Mouse (Mus musculus) ES-E14 (cell line): ENCODE data around the gene Zdhhc15. TPM values are rescaled to one million over a fixed set of nuclear protein-coding genes. Genes with fewer than 3 reads are reported as not detected.
"Not testable (repeated sequence)": the region's sequence is repeated elsewhere in the genome, so short reads cannot be mapped to it uniquely, and the experiment has no call there.

Experiments
- DNase-seq: peaks from one replicate; pipeline ENCODE4 v3.0.0-alpha.2; 2013; ENCODE audit warnings: low read depth, low spot score
- H3K27ac ChIP-seq: 2 replicates; pipeline ENCODE4 v1.5.1; 2012; ENCODE audit warnings: low read depth, mild to moderate bottlenecking, low read length, moderate library complexity, mixed read lengths; ENCODE audit not compliant: poor library complexity, insufficient read depth, severe bottlenecking
- H3K36me3 ChIP-seq: 2 replicates; pipeline ENCODE4 v1.6.1; 2012; ENCODE audit warnings: mild to moderate bottlenecking, low read length, moderate library complexity, mixed read lengths; ENCODE audit not compliant: control insufficient read depth, poor library complexity, insufficient read depth, severe bottlenecking
- H3K4me1 ChIP-seq, 2 experiments: fragments of 150-350 bp in 1 of 2; sonication (generic) in 1 of 2; 2 replicates each; pipeline ENCODE4 v1.6.1; 2012; ENCODE audit warnings: low read length in 2 of 2, mild to moderate bottlenecking in 1 of 2, mixed read lengths in 1 of 2; ENCODE audit not compliant: control insufficient read depth in 2 of 2, insufficient read depth in 2 of 2, poor library complexity in 1 of 2
- H3K4me3 ChIP-seq, 2 experiments: fragments of 150-350 bp in 1 of 2; sonication (generic) in 1 of 2; 2 replicates each; pipeline ENCODE4 v1.5.1; 2012; ENCODE audit warnings: low read length in 2 of 2, low read depth in 1 of 2, mild to moderate bottlenecking in 1 of 2, mixed read lengths in 1 of 2; ENCODE audit not compliant: insufficient read depth in 1 of 2, poor library complexity in 1 of 2, severe bottlenecking in 1 of 2
- H3K9ac ChIP-seq: 2 replicates; pipeline ENCODE4 v1.6.1; 2012; ENCODE audit warnings: low read depth, mild to moderate bottlenecking, low read length, mixed read lengths; ENCODE audit not compliant: poor library complexity, insufficient read depth, severe bottlenecking
- H3K9me3 ChIP-seq: fragments of 150-350 bp; sonication (generic); 2 replicates; pipeline ENCODE4 v1.6.1; 2012; ENCODE audit warnings: low read depth, mild to moderate bottlenecking, low read length; ENCODE audit not compliant: control insufficient read depth, insufficient read depth
- CHD2 ChIP-seq: IDR thresholded peaks from 2 replicates; pipeline ENCODE4 v1.6.1; 2014; ENCODE audit warnings: mild to moderate bottlenecking, low read depth, low read length, inconsistent platforms
- HCFC1 ChIP-seq: IDR thresholded peaks from 2 replicates; pipeline ENCODE4 v1.6.1; 2012; ENCODE audit warnings: low read length, inconsistent platforms, borderline replicate concordance; ENCODE audit not compliant: insufficient read depth
- MAFK ChIP-seq: IDR thresholded peaks from 2 replicates; pipeline ENCODE4 v1.6.1; 2014; ENCODE audit warnings: mild to moderate bottlenecking, low read depth, low read length, inconsistent platforms; ENCODE audit not compliant: insufficient read depth
- ZC3H11A ChIP-seq: IDR thresholded peaks from 2 replicates; pipeline ENCODE4 v1.6.1; 2012; ENCODE audit warnings: low read depth, mild to moderate bottlenecking, inconsistent platforms, low read length, borderline replicate concordance
- ZNF384 ChIP-seq: IDR thresholded peaks from 2 replicates; pipeline ENCODE4 v1.6.1; 2012; ENCODE audit warnings: low read depth, low read length, inconsistent platforms
- in situ Hi-C, 2 experiments: fragments of 600-800 bp; cut with MboI; formaldehyde crosslinking; loops; one replicate each; pipeline ENCODE4 v1.15.1; 2025; ENCODE audit warnings: low sequenced_read_pairs in 2 of 2, inconsistent platforms in 1 of 2; ENCODE audit not compliant: unreplicated experiment in 2 of 2
- total RNA-seq: library from RNA; depleted of rRNA; stranded (reverse); fragments of 300-350 nt; gene quantifications from 2 replicates; pipeline ENCODE4 v1.2.3, GENCODE M21; 2012

Gene Zdhhc15
- total RNA-seq, 1 experiment: 11.8 TPM

DNA sequence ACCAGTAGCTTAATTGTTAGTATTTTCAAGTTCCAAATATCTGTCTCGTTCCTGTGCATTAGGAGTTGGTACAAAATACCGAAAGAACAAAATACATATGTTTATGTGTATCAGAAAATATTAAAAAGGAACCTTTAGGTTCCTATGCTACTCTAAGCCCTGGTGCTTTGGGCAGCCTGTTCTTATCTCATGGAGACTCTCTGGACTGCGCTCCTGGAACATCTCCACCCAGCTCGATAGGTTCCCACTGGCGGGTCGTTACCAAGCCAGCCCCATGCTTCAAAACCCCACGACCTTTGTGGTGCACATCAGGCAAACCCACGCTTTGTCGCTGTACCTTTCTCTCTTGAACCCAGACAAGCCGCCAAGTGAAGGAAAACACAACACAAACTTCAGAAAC lies 58.3 kb downstream of the Zdhhc15 start:
- H3K27ac ChIP-seq: no peak overlapping the region
- H3K4me3 ChIP-seq: peak overlapping the region in 1 of 2 experiments; percentile 59; a peak in 2 of 4 replicates
- in situ Hi-C loops: no loop called here
- no peaks in the 10 kb centered on the region for H3K36me3 ChIP-seq
- no peak for DNase-seq
- H3K9me3 ChIP-seq: no peaks in the 10 kb centered on the region
- H3K4me1 ChIP-seq: no peaks in the 10 kb centered on the region
- TF ChIP-seq HCFC1 (no peak), ZC3H11A (no peak), MAFK (no peak), ZNF384 (no peak), CHD2 (no peak)
- no peak overlapping the region for H3K9ac ChIP-seq

DNA sequence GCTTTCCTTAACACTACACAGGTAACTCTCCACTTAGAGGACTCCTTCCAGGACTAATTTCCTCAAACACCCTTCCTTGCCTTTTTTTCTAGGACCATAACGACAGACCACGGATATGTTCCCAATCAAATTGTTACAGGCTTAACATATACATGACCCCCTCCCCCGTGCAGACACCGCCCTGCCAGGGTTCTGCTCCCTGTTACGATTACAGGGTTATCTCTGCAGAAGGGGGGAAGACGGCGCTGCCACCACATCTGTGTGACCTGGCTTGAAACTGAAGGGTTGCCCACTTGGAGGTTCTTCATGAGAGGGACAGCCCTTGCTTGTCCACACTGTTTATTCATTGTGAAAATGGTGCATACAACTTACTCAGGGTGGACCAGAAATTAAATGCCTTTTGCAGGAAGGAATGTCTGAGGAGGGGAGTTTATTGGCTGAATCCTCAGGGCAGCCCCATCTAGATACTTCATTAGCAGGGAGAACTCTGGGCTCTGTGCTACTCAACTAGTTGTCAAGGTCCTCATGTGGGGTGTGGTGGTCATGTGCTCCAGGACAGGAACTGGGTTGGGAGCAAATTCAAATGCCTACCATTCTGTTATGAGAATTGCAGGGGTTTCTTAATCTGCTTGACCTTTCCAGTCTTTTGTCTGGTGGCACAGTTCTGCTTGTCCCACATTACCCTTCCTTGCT lies 67.0 kb downstream of the Zdhhc15 start:
- H3K9me3 ChIP-seq, H3K9ac ChIP-seq, H3K36me3 ChIP-seq, H3K4me1 ChIP-seq, DNase-seq, H3K4me3 ChIP-seq, H3K27ac ChIP-seq, in situ Hi-C loops: not testable (repeated sequence)

DNA sequence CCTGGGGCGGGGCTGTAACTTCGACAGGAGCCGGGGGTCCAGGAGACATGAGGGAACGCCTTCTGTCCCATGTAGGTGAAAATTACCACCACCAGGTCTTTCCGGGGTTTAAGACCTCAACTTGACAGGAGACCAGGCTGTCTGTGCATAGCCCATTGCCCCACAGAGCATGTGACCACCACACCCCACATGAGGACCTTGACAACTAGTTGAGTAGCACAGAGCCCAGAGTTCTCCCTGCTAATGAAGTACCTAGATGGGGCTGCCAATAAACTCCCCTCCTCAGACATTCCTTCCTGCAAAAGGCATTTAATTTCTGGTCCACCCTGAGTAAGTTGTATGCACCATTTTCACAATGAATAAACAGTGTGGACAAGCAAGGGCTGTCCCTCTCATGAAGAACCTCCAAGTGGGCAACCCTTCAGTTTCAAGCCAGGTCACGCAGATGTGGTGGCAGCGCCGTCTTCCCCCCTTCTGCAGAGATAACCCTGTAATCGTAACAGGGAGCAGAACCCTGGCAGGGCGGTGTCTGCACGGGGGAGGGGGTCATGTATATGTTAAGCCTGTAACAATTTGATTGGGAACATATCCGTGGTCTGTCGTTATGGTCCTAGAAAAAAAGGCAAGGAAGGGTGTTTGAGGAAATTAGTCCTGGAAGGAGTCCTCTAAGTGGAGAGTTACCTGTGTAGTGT lies 68.5 kb downstream of the Zdhhc15 start:
- H3K4me3 ChIP-seq, H3K9ac ChIP-seq, H3K36me3 ChIP-seq, H3K4me1 ChIP-seq, in situ Hi-C loops, DNase-seq, H3K27ac ChIP-seq, H3K9me3 ChIP-seq: not testable (repeated sequence)

DNA sequence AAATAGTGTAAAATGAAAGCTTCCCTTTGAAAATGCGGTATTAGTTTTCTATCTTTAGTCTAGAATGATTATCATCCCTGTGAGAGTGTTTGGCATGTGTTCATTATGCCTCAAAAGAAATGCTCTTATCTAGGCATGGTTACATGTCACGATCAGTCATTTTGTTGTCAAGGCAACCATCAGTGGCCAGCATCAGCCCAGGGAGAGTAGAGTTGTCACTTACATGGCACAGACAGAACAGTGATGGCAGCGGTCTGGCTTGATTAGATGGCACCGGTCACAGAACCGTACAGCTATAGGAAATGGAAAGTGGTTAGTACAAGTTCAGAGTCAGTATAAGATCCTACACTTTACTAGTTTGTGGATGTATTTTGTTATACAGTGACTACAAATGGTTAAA lies 96.9 kb downstream of the Zdhhc15 start:
- Histone ChIP-seq H3K4me3 (no peak overlapping the region), H3K27ac (no peak overlapping the region), H3K4me1 (no peaks in the 10 kb centered on the region), H3K9ac (no peak overlapping the region), H3K36me3 (no peaks in the 10 kb centered on the region), H3K9me3 (no peaks in the 10 kb centered on the region)
- no peak for TF ChIP-seq ZNF384
- TF ChIP-seq MAFK: no peak
- no peak for TF ChIP-seq CHD2
- no peak for TF ChIP-seq HCFC1
- TF ChIP-seq ZC3H11A: no peak
- in situ Hi-C loops: no loop called here
- no peak for DNase-seq

DNA sequence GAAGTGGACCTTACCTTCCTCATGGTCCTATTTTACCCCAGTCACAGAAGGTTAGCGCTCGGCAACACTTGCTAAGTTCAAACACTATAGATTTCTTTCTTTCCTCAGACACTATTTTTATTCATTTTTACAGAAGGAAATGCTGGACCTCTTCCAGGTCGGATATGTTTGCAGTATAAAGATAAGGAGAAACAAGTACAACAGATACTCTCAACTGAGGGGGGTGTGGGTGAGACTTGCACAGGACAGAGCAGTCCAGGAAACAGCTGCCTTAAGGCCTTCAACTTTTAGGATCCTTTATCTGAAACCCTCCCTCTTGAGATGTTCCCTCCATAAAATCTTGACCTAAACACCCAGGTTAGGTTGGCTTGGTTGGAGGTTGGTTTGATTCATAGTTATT lies 103.4 kb downstream of the Zdhhc15 start:
- Histone ChIP-seq H3K36me3 (no peaks in the 10 kb centered on the region), H3K27ac (no peak overlapping the region), H3K9ac (no peak overlapping the region), H3K4me3 (no peak overlapping the region), H3K9me3 (no peaks in the 10 kb centered on the region), H3K4me1 (no peaks in the 10 kb centered on the region)
- TF ChIP-seq ZNF384 (no peak), CHD2 (no peak), HCFC1 (no peak), ZC3H11A (no peak), MAFK (no peak)
- in situ Hi-C loops: no loop called here
- no peak for DNase-seq
